10 mouse cellular contexts compared by ENCODE assay signal in genomic region chr12:100316094-100316493, GRCm38 (mm10).
A peak's percentile ranks its signal among the peaks of the same experiment; 100 is the strongest.
DNase-seq lines count a peak whose midpoint lies in the region; ATAC-seq and TF ChIP-seq lines count a peak whose summit lies in the region.
"Had no signal": no experiment of that assay in that cellular context is flagged by ENCODE, and none has a peak within 500 bp of the region (broad histone marks: within the 10 kb centered on the region; RNA-seq: fewer than 3 reads in every experiment).

No protein-coding gene starts in this region.

- H3K4me1 ChIP-seq in cerebellum, adult 2 months (ENCODE audit: control insufficient read depth, insufficient read depth, low read length): peaks cover 39% of the 10 kb centered on the region
- peaks cover 50% of the 10 kb centered on the region for H3K4me1 ChIP-seq in midbrain, embryonic 10.5 days
- H3K4me1 ChIP-seq in midbrain, embryonic 11.5 days (ENCODE audit: control insufficient read depth, insufficient read depth, low read length): peaks cover 18% of the 10 kb centered on the region
- H3K4me1 ChIP-seq in hindbrain, embryonic 12.5 days: peaks cover 54% of the 10 kb centered on the region
- H3K4me1 ChIP-seq in midbrain, postnatal 0 days (ENCODE audit: insufficient read depth, low read length): peaks cover 14% of the 10 kb centered on the region

- H3K27ac ChIP-seq in cerebellum, adult 2 months (ENCODE audit: insufficient read depth, low read length): peak overlapping the region; percentile 24; the same call in 1 of the 2 replicates
- H3K27ac ChIP-seq in midbrain, embryonic 10.5 days (replicated peaks): peak overlapping the region; percentile 58; the same call in 1 of the 2 replicates
- H3K27ac ChIP-seq in midbrain, embryonic 11.5 days (ENCODE audit: low read depth, low read length): no peak overlapping the region
- peak overlapping the region; percentile 55; the same call in 1 of the 2 replicates for H3K27ac ChIP-seq in hindbrain, embryonic 12.5 days
- H3K27ac ChIP-seq in midbrain, postnatal 0 days (ENCODE audit: low read depth, low read length): peak overlapping the region; percentile 65; the same call in 1 of the 2 replicates
- H3K27ac ChIP-seq: stomach, postnatal 0 days had no signal

- H3K9me3 ChIP-seq in midbrain, embryonic 10.5 days (replicated peaks): no peaks in the 10 kb centered on the region
- H3K9me3 ChIP-seq in midbrain, embryonic 11.5 days (ENCODE audit: control insufficient read depth, low read length): no peaks in the 10 kb centered on the region
- H3K9me3 ChIP-seq in hindbrain, embryonic 12.5 days (replicated peaks): no peaks in the 10 kb centered on the region
- H3K9me3 ChIP-seq in midbrain, postnatal 0 days (ENCODE audit: low read length): no peaks in the 10 kb centered on the region

- TF ChIP-seq POLR2A in cerebellum, adult 2 months (IDR thresholded peaks at IDR 0.05; ENCODE audit: borderline replicate concordance, insufficient read depth, low read length): no peak

- no peak for TF ChIP-seq CTCF in cerebellum, adult 2 months (IDR thresholded peaks at IDR 0.05; ENCODE audit: borderline replicate concordance, insufficient read depth, low read depth, low read length)
- no peak for TF ChIP-seq CTCF in midbrain, postnatal 0 days (IDR thresholded peaks at IDR 0.05)

- H3K9ac ChIP-seq in midbrain, embryonic 11.5 days (ENCODE audit: low read length): no peak overlapping the region
- H3K9ac ChIP-seq in hindbrain, embryonic 12.5 days: no peak overlapping the region
- H3K9ac ChIP-seq in midbrain, postnatal 0 days (replicated peaks; ENCODE audit: low read length, poor library complexity, severe bottlenecking): no peak overlapping the region

- H3K4me2 ChIP-seq in midbrain, embryonic 11.5 days: no peak overlapping the region
- H3K4me2 ChIP-seq in hindbrain, embryonic 12.5 days (replicated peaks): no peak overlapping the region
- H3K4me2 ChIP-seq in midbrain, postnatal 0 days (ENCODE audit: low read depth, low read length, poor library complexity, severe bottlenecking): no peak overlapping the region

- no peaks in the 10 kb centered on the region for H3K27me3 ChIP-seq in cerebellum, adult 2 months (ENCODE audit: control insufficient read depth, insufficient read depth, low read length)
- no peaks in the 10 kb centered on the region for H3K27me3 ChIP-seq in midbrain, embryonic 10.5 days (ENCODE audit: low read depth, poor library complexity, severe bottlenecking)
- H3K27me3 ChIP-seq in midbrain, embryonic 11.5 days (ENCODE audit: control insufficient read depth, insufficient read depth, low read length): no peaks in the 10 kb centered on the region
- H3K27me3 ChIP-seq in hindbrain, embryonic 12.5 days: no peaks in the 10 kb centered on the region
- no peaks in the 10 kb centered on the region for H3K27me3 ChIP-seq in midbrain, postnatal 0 days (ENCODE audit: insufficient read depth, low read length)

- no peak for ATAC-seq in midbrain, embryonic 11.5 days (ENCODE audit: low FRiP score)
- ATAC-seq in hindbrain, embryonic 12.5 days (ENCODE audit: low FRiP score): peak; percentile 24; the same call in 1 of the 2 replicates
- ATAC-seq in midbrain, postnatal 0 days (ENCODE audit: low FRiP score): peak; percentile 17; the same call in 1 of the 2 replicates

- WGBS in cerebellum, adult 2 months: 25% methylated on average over 9 of the region's 9 CpGs
- 87% methylated on average over 9 of the region's 9 CpGs for WGBS in midbrain, embryonic 10.5 days
- 79% methylated on average over 9 of the region's 9 CpGs for WGBS in midbrain, embryonic 11.5 days
- 67% methylated on average over 9 of the region's 9 CpGs for WGBS in hindbrain, embryonic 12.5 days
- WGBS in midbrain, postnatal 0 days: 45% methylated on average over 9 of the region's 9 CpGs

- peaks cover 18% of the 10 kb centered on the region for H3K36me3 ChIP-seq in midbrain, embryonic 10.5 days
- no peaks in the 10 kb centered on the region for H3K36me3 ChIP-seq in midbrain, embryonic 11.5 days (ENCODE audit: control insufficient read depth, insufficient read depth, low read length)
- H3K36me3 ChIP-seq in hindbrain, embryonic 12.5 days: 0 out of 2 replicates have a peak, but pooled peaks cover 5% of the 10 kb centered on the region
- H3K36me3 ChIP-seq in midbrain, postnatal 0 days (ENCODE audit: insufficient read depth, low read length): peaks cover 15% of the 10 kb centered on the region

- peak; percentile 51 to 62 for DNase-seq in cerebellum, adult 2 months
- no peak for DNase-seq in cerebellum, postnatal 36 days
- no peak for DNase-seq in midbrain, embryonic 10.5 days (ENCODE audit: low spot score)
- no peak for DNase-seq in midbrain, embryonic 11.5 days (ENCODE audit: low spot score, missing footprints)
- DNase-seq in midbrain, postnatal 0 days (ENCODE audit: low spot score): peak; percentile 59
- DNase-seq in retina, postnatal 1 day: no peak
- DNase-seq in urinary bladder, postnatal 36 days (ENCODE audit: low spot score in 2 of 2): no peak
- DNase-seq: kidney, postnatal 14 days had no signal

- no peak overlapping the region for H3K4me3 ChIP-seq in cerebellum, adult 2 months (replicated peaks; ENCODE audit: insufficient read depth, low read depth, low read length)
- H3K4me3 ChIP-seq in midbrain, embryonic 10.5 days: no peak overlapping the region
- no peak overlapping the region for H3K4me3 ChIP-seq in midbrain, embryonic 11.5 days (ENCODE audit: low read depth, low read length)
- no peak overlapping the region for H3K4me3 ChIP-seq in hindbrain, embryonic 12.5 days
- no peak overlapping the region for H3K4me3 ChIP-seq in midbrain, postnatal 0 days (ENCODE audit: low read depth, low read length)

Comparison
In these comparisons a context has a peak if more than half of its experiments do, and no peak if none do; other contexts are left out.
1. DNase-seq: peak in cerebellum, adult 2 months (2 of 2) and midbrain, postnatal 0 days (single experiment); none in cerebellum, postnatal 36 days (0 of 2), midbrain, embryonic 10.5 days (single experiment), midbrain, embryonic 11.5 days (single experiment), retina, postnatal 1 day (single experiment) and urinary bladder, postnatal 36 days (0 of 2).